Mouse (Mus musculus): ENCODE results near the gene Cdc7. TPM values are rescaled to one million over a fixed set of nuclear protein-coding genes. Genes with fewer than 3 reads are reported as not detected.

Cdc7 gene
- polyA plus RNA-seq (2015; fragmentation: Nextera tagmentation; extraction: Ambion mirVana) = 17.1 and 19.0 TPM in 2 replicates

- Histone ChIP-seq H3K9ac (peak within 1 kb of the TSS; percentile 86), H3K4me1 (replicated peaks) (peaks cover 24% of the 10 kb centered on the region), H3K4me2 (peak within 1 kb of the TSS; percentile 76), H3K4me3 (replicated peaks) (peak within 1 kb of the TSS; percentile 89), H3K27ac (replicated peaks) (peak within 1 kb of the TSS; percentile 90), H3K9me3 (replicated peaks) (no peaks in the 10 kb centered on the region), H3K27me3 (no peaks in the 10 kb centered on the region), H3K36me3 (replicated peaks) (peaks cover 14% of the 10 kb centered on the region)
- WGBS (ENCODE audit: insufficient replicate concordance) = 6% methylated on average over 54 of the region's 54 CpGs
- peak; percentile 89 for ATAC-seq (ENCODE audit: insufficient read depth)
These were observed at the start of gene Cdc7 for GRCm38 (mm10) chr5:106963584-106964512. Cdc7 (plus strand) TSS chr5:106964322.

DNA sequence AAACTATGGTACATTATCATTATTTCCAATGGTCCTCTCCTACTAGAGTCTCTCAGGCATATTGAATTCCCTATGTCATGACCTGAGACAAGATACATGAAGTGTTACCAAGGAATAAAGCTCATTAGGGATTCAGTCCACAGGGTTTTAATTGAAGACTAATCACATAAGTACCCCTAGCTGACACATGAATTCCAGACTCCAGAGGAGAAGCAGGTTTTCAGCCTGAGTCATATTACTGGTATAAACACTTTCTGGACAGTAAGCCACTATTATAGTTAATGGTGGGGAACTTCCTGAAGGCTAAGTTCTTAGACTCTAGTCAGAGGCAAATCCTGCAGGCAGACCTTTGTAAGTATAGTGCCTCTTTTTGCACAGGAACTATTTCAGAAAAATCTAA, 44.8 kb upstream of the Cdc7 start:
- Histone ChIP-seq H3K27me3 (no peaks in the 10 kb centered on the region), H3K4me2 (no peak overlapping the region), H3K9me3 (replicated peaks) (no peaks in the 10 kb centered on the region), H3K27ac (replicated peaks) (no peak overlapping the region), H3K4me1 (replicated peaks) (no peaks in the 10 kb centered on the region; the same call in 1 of the 2 replicates), H3K9ac (no peak overlapping the region), H3K36me3 (replicated peaks) (no peaks in the 10 kb centered on the region), H3K4me3 (replicated peaks) (no peak overlapping the region)
- ATAC-seq (ENCODE audit: insufficient read depth) = no peak

GRCm38 (mm10) chr5:106925488-106926368, 38.4 kb upstream of the Cdc7 start, which contains the start of gene Hfm1:
Hfm1 (minus strand) TSS chr5:106926321.
- H3K4me2 ChIP-seq = peak within 1 kb of the TSS; percentile 89
- peaks cover 12% of the 10 kb centered on the region for H3K4me1 ChIP-seq (replicated peaks)
- no peaks in the 10 kb centered on the region for H3K36me3 ChIP-seq (replicated peaks)
- peak within 1 kb of the TSS; percentile 63 for H3K4me3 ChIP-seq (replicated peaks)
- no peaks in the 10 kb centered on the region for H3K9me3 ChIP-seq (replicated peaks)
- H3K27me3 ChIP-seq = peaks cover 10% of the 10 kb centered on the region; the same call in 1 of the 2 replicates
- peak within 1 kb of the TSS; percentile 47; the same call in 1 of the 2 replicates for H3K9ac ChIP-seq
- WGBS (ENCODE audit: insufficient replicate concordance) = 1% methylated on average over 61 of the region's 76 CpGs
- peak; percentile 83 for ATAC-seq (ENCODE audit: insufficient read depth)
- H3K27ac ChIP-seq (replicated peaks) = no peak within 1 kb of the TSS

DNA sequence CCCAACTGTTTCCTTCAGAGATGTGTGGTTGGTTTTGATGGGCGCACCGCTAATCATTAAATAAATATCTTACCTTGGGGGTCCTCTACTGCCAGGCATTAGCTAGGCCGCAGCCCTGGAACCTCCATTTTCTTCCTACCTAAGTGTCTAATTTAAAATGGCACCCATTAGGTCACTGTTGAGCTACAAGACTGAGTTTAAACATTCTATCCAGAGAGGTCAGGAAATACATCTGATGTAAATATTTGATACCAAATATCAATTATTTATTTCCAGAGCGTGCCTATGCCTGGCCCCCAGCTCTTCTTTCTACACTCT, 37.8 kb upstream of the Cdc7 start:
- peak overlapping the region; percentile 89 for H3K4me2 ChIP-seq
- H3K9me3 ChIP-seq (replicated peaks) = no peaks in the 10 kb centered on the region
- peak overlapping the region; percentile 63 for H3K4me3 ChIP-seq (replicated peaks)
- WGBS (ENCODE audit: insufficient replicate concordance) = 56% methylated on average over 4 of the region's 4 CpGs
- no peak overlapping the region for H3K27ac ChIP-seq (replicated peaks)
- H3K36me3 ChIP-seq (replicated peaks) = no peaks in the 10 kb centered on the region
- H3K27me3 ChIP-seq = peaks cover 10% of the 10 kb centered on the region; the same call in 1 of the 2 replicates
- ATAC-seq (ENCODE audit: insufficient read depth) = no peak
- peak overlapping the region; percentile 47; the same call in 1 of the 2 replicates for H3K9ac ChIP-seq
- peaks cover 12% of the 10 kb centered on the region for H3K4me1 ChIP-seq (replicated peaks)

GRCm38 (mm10) chr5:106927996-106928395, 36.1 kb upstream of the Cdc7 start:
- Histone ChIP-seq H3K4me2 (no peak overlapping the region), H3K27ac (replicated peaks) (no peak overlapping the region), H3K36me3 (replicated peaks) (no peaks in the 10 kb centered on the region), H3K4me1 (replicated peaks) (peaks cover 12% of the 10 kb centered on the region), H3K9ac (no peak overlapping the region), H3K27me3 (peaks cover 10% of the 10 kb centered on the region; the same call in 1 of the 2 replicates), H3K9me3 (replicated peaks) (no peaks in the 10 kb centered on the region), H3K4me3 (replicated peaks) (no peak overlapping the region)
- WGBS (ENCODE audit: insufficient replicate concordance) = 30% methylated on average over 4 of the region's 4 CpGs
- peak; percentile 43; the same call in 1 of the 2 replicates for ATAC-seq (ENCODE audit: insufficient read depth)

DNA sequence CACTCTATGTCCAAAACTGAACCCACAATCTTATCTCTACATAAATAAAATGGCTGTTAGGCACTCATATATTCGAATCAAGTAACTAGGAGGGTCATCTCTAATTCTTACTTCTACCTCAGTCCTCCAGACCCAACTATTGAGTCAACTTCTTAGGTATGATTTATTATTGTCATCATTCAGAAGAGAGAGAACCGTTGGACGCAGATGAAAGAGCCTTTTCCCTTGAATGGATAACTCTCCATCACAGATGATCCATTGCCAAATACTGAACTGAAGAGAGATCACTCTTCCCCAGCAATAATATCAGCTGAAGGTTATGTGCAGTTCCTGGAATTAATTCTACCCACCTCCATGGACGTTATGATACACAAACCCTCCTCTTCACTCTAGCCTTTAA, 17.8 kb upstream of the Cdc7 start:
- no peaks in the 10 kb centered on the region for H3K36me3 ChIP-seq (replicated peaks)

DNA sequence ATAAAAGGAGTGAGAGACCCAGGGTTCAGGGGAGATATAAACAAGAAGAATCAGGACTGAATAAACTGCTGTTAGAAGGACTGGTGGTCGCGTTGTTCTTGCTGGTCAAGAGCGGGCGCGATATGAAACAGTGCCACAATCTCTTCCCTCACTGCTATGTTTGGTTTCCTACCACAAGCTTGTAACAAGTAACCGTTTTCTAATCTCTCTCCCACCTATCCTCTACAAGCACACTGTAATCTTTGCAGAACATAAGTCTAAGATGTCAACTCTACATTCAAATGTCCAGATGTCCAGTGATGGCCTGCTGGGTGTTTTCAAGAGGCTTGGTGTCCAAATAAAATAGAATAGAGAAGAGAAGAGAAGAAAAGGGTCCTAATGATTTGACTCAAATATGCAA, 15.4 kb upstream of the Cdc7 start:
- Histone ChIP-seq H3K9ac (no peak overlapping the region), H3K4me1 (replicated peaks) (no peaks in the 10 kb centered on the region), H3K27me3 (no peaks in the 10 kb centered on the region), H3K4me2 (no peak overlapping the region), H3K36me3 (replicated peaks) (no peaks in the 10 kb centered on the region), H3K4me3 (replicated peaks) (no peak overlapping the region), H3K9me3 (replicated peaks) (no peaks in the 10 kb centered on the region), H3K27ac (replicated peaks) (no peak overlapping the region)
- no peak for ATAC-seq (ENCODE audit: insufficient read depth)
- 52% methylated on average over 6 of the region's 6 CpGs for WGBS (ENCODE audit: insufficient replicate concordance)

More for the DNA sequence above, 17.8 kb upstream of the Cdc7 start:
- H3K27ac ChIP-seq (replicated peaks) = no peak overlapping the region
- no peak overlapping the region for H3K4me2 ChIP-seq
- no peaks in the 10 kb centered on the region for H3K9me3 ChIP-seq (replicated peaks)
- H3K4me1 ChIP-seq (replicated peaks) = no peaks in the 10 kb centered on the region
- no peak overlapping the region for H3K9ac ChIP-seq
- no peaks in the 10 kb centered on the region for H3K27me3 ChIP-seq
- ATAC-seq (ENCODE audit: insufficient read depth) = no peak
- WGBS (ENCODE audit: insufficient replicate concordance) = 67% methylated on average over 4 of the region's 4 CpGs
- no peak overlapping the region for H3K4me3 ChIP-seq (replicated peaks)

GRCm38 (mm10) chr5:106956467-106956866, 7.7 kb upstream of the Cdc7 start:
- WGBS (ENCODE audit: insufficient replicate concordance) = 63% methylated on average over 3 of the region's 3 CpGs
- H3K27ac ChIP-seq (replicated peaks) = no peak overlapping the region

GRCm38 (mm10) chr5:106959031-106959430, 5.1 kb upstream of the Cdc7 start:
- H3K9me3 ChIP-seq (replicated peaks) = no peaks in the 10 kb centered on the region
- ATAC-seq (ENCODE audit: insufficient read depth) = no peak
- peaks cover 7% of the 10 kb centered on the region for H3K4me1 ChIP-seq (replicated peaks)
- H3K27me3 ChIP-seq = no peaks in the 10 kb centered on the region
- H3K27ac ChIP-seq (replicated peaks) = no peak overlapping the region
- H3K36me3 ChIP-seq (replicated peaks) = no peaks in the 10 kb centered on the region
- H3K9ac ChIP-seq = no peak overlapping the region
- no peak overlapping the region for H3K4me2 ChIP-seq
- 78% methylated on average over 3 of the region's 3 CpGs for WGBS (ENCODE audit: insufficient replicate concordance)
- no peak overlapping the region for H3K4me3 ChIP-seq (replicated peaks)

More at GRCm38 (mm10) chr5:106956467-106956866, 7.7 kb upstream of the Cdc7 start:
- no peak for ATAC-seq (ENCODE audit: insufficient read depth)
- H3K27me3 ChIP-seq = no peaks in the 10 kb centered on the region
- H3K9ac ChIP-seq = no peak overlapping the region
- no peak overlapping the region for H3K4me3 ChIP-seq (replicated peaks)
- H3K36me3 ChIP-seq (replicated peaks) = no peaks in the 10 kb centered on the region
- H3K9me3 ChIP-seq (replicated peaks) = no peaks in the 10 kb centered on the region
- H3K4me1 ChIP-seq (replicated peaks) = 0 out of 2 replicates have a peak, but pooled peaks cover 3% of the 10 kb centered on the region
- no peak overlapping the region for H3K4me2 ChIP-seq

- no peak overlapping the region for H3K9ac ChIP-seq
- H3K27me3 ChIP-seq = no peaks in the 10 kb centered on the region
These were observed 3.7 kb upstream of the Cdc7 start for GRCm38 (mm10) chr5:106960451-106960850.

More at GRCm38 (mm10) chr5:106960451-106960850, 3.7 kb upstream of the Cdc7 start:
- Histone ChIP-seq H3K36me3 (replicated peaks) (no peaks in the 10 kb centered on the region), H3K27ac (replicated peaks) (no peak overlapping the region), H3K4me1 (replicated peaks) (peaks cover 11% of the 10 kb centered on the region), H3K4me2 (no peak overlapping the region), H3K4me3 (replicated peaks) (no peak overlapping the region), H3K9me3 (replicated peaks) (no peaks in the 10 kb centered on the region)
- ATAC-seq (ENCODE audit: insufficient read depth) = no peak
- 74% methylated on average over 2 of the region's 2 CpGs for WGBS (ENCODE audit: insufficient replicate concordance)

Measured in liver, embryonic 15.5 days (tissue).